Mouse (Mus musculus) megakaryocyte, embryonic 14.5 days (primary cell): ENCODE data around the gene 4930438A08Rik.

Experiments used
- FLI1 ChIP-seq: IDR thresholded peaks from 2 replicates; pipeline ENCODE4 v1.6.1; 2012; ENCODE audit warnings: low read length, inconsistent platforms, mixed read lengths
- GATA1 ChIP-seq: IDR thresholded peaks from 3 replicates; pipeline ENCODE4 v1.6.1; 2012; ENCODE audit warnings: mixed read lengths, low read length, inconsistent platforms, borderline replicate concordance

DNA sequence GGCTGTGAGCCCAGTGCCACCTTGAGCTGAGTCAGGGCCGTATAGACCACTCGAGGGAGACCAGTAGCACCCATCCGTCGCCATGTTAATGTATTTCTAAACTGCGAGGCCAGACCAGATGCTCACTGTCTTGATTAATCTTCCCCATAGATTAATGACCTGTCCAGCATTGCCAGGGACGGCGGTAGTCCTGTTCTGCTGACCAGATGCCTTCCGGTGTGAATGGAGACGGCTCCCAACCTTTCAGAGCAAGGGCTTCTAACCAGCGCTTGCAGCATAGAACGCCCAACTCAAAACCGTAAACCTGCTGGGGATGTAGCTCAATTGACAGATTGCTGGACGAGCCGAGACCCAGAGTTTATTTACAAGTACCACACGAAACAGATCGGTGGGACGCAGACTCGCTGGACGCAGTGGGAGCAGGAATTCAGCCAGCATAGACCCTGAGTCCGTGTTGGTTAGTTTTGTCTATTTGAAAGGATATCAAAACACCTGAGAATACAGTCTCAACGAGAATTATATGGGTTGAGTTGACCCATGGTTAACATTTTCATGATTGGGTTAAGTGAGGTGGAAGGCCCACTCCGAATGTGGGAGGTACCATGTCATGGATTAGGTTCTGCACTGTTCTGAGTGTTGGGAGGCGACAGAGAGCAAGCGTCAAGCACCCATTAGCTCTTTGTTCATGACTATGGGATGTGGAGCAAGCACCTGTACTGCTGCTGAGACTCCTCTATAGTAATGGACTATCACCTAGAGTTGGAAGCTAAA is 49.2 kb downstream of the 4930438A08Rik start:
- TF ChIP-seq FLI1 (no peak), GATA1 (no peak)
